Mouse (Mus musculus) mature B cell (primary cell): Measurements from ENCODE around the gene Pknox1.

Source experiments
- in situ Hi-C: fragments of 300-500 bp; cut with MboI; formaldehyde crosslinking; loops from 2 replicates; pipeline ENCODE4 v1.14.3; 2019

Gene Pknox1

GRCm38 (mm10) chr17:31646199-31647002 is 81.9 kb downstream of the Pknox1 start:
- in situ Hi-C loops = no loop called here

DNA sequence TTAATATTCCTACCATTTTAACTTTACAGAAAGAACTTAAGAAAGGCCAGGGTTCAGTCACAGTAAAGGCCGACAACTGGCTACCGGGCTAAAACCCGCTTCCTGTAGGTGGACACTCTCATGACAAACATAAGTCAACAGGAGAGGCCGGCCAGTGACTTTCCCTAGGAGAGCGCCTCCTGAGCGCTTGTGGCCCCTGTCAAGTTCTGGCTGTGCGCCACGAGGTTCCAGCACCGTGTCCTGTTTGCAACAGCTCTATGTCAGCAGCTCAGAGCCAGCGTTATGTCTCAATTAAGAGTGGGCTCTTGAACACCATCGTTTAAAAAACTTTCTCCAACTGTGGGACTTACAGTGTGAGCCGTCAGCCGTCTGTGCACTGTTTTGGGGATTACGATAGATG is 87.6 kb downstream of the Pknox1 start:
- in situ Hi-C loops = no loop called here

GRCm38 (mm10) chr17:31653277-31653676 is 88.7 kb downstream of the Pknox1 start:
- in situ Hi-C loops = no loop called here

- in situ Hi-C loops = no loop called here
Measured at GRCm38 (mm10) chr17:31655366-31655765, 90.8 kb downstream of the Pknox1 start.

DNA sequence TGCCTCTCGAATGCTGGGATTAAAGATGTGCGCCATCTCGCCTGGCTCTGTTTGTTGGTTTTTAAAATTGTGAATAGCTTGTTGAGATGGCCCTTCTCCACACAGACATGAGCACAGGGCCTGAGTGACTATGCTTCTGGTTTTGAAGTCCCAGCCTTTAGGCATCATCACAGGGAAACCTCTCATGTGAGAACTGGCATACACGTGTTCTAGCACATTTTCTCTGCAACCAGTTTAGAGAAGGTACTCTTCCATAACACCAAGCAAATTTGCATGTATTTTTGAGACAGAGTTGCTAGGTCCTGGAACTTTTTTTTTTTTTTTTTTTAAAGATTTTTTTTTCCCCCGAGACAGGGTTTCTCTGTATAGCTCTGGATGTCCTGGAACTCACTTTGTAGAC is 92.1 kb downstream of the Pknox1 start:
- in situ Hi-C loops = no loop called here
